Mouse (Mus musculus): Measurements from ENCODE around the gene Agbl4. TPM values are rescaled to one million over a fixed set of nuclear protein-coding genes. Genes with fewer than 3 reads are reported as not detected.

Agbl4 gene
- polyA plus RNA-seq, 1 experiment from 2014 or later, result 3.4 TPM

GRCm38 (mm10) chr4:111416126-111416525, 1018.7 kb downstream of the Agbl4 start:
- no peaks in the 10 kb centered on the region for H3K9me3 ChIP-seq (ENCODE audit: control insufficient read depth, low read length)
- H3K4me1 ChIP-seq (ENCODE audit: control insufficient read depth, insufficient read depth, low read length), result peaks cover 24% of the 10 kb centered on the region
- H3K9ac ChIP-seq (replicated peaks; ENCODE audit: low read depth, low read length), result peak overlapping the region; percentile 99
- ATAC-seq (ENCODE audit: low read depth), result no peak
- H3K27ac ChIP-seq (ENCODE audit: low read depth, low read length), result no peak overlapping the region
- H3K4me3 ChIP-seq (ENCODE audit: low read depth, low read length), result peak overlapping the region; percentile 96
- H3K36me3 ChIP-seq (ENCODE audit: control insufficient read depth, insufficient read depth, low read length), result no peaks in the 10 kb centered on the region
- H3K27me3 ChIP-seq (ENCODE audit: control insufficient read depth, insufficient read depth, low read length), result no peaks in the 10 kb centered on the region
- peak overlapping the region; percentile 89 for H3K4me2 ChIP-seq (ENCODE audit: low read depth, low read length)
- WGBS, result 80% methylated on average over 3 of the region's 3 CpGs

GRCm38 (mm10) chr4:111416551-111416950, 1019.1 kb downstream of the Agbl4 start:
- Histone ChIP-seq H3K4me2 (ENCODE audit: low read depth, low read length) (peak overlapping the region; percentile 89), H3K4me1 (ENCODE audit: control insufficient read depth, insufficient read depth, low read length) (peaks cover 24% of the 10 kb centered on the region), H3K4me3 (ENCODE audit: low read depth, low read length) (peak overlapping the region; percentile 96; the same call in 1 of the 2 replicates), H3K27ac (ENCODE audit: low read depth, low read length) (no peak overlapping the region), H3K9me3 (ENCODE audit: control insufficient read depth, low read length) (no peaks in the 10 kb centered on the region), H3K36me3 (ENCODE audit: control insufficient read depth, insufficient read depth, low read length) (no peaks in the 10 kb centered on the region), H3K9ac (replicated peaks; ENCODE audit: low read depth, low read length) (no peak overlapping the region), H3K27me3 (ENCODE audit: control insufficient read depth, insufficient read depth, low read length) (no peaks in the 10 kb centered on the region)
- ATAC-seq (ENCODE audit: low read depth), result no peak
- 74% methylated on average over 3 of the region's 3 CpGs for whole genome bisulfite sequencing

DNA sequence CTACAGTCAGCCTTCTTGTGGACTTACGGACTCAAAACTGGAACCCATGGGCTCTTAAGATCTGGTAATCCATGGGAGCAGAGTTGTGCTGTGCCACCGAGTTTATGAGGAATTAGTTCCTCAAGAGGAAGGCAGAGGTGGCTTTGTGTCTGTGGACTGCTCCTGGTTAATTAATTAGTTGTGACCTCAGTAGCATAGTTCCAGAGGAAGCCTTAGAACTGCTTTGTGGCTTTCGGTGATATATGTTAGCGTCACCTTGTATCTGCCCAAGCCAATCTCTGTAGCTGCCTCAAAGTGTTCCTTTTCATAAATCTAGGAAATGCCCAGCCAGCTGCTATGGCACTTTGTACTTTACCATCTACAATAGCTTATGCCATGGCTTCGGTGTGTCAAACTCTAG, 1020.3 kb downstream of the Agbl4 start:
- Histone ChIP-seq H3K27ac (ENCODE audit: low read depth, low read length) (no peak overlapping the region), H3K4me2 (ENCODE audit: low read depth, low read length) (0 out of 2 replicates have a peak overlapping the region, but pooled peaks have one; percentile 2), H3K36me3 (ENCODE audit: control insufficient read depth, insufficient read depth, low read length) (no peaks in the 10 kb centered on the region), H3K4me1 (ENCODE audit: control insufficient read depth, insufficient read depth, low read length) (peaks cover 24% of the 10 kb centered on the region), H3K4me3 (ENCODE audit: low read depth, low read length) (no peak overlapping the region), H3K9ac (replicated peaks; ENCODE audit: low read depth, low read length) (no peak overlapping the region), H3K9me3 (ENCODE audit: control insufficient read depth, low read length) (no peaks in the 10 kb centered on the region), H3K27me3 (ENCODE audit: control insufficient read depth, insufficient read depth, low read length) (no peaks in the 10 kb centered on the region)
- ATAC-seq (ENCODE audit: low read depth), result no peak
- WGBS, result 94% methylated on average over 5 of the region's 5 CpGs

DNA sequence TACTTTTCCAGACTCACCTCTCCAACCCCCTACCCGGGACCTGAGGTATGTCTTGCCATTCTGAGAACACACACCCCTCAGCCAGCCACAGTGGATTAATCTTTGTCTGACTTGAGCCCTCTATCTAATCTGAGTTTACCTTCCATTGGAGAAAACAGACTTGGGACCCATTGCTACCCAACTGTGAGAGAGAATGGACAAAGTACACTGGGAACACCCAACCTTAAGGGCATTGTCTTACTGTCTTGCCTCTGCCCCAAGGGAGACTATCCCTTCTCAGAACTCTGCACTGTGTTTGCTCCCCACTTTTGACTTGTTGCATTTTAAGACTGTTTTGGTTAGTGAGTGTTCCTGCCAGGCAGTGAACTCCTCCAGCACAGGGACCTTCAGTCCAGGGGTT, 1022.0 kb downstream of the Agbl4 start:
- ATAC-seq (ENCODE audit: low read depth), result no peak
- Histone ChIP-seq H3K4me1 (ENCODE audit: control insufficient read depth, insufficient read depth, low read length) (peaks cover 20% of the 10 kb centered on the region), H3K4me2 (ENCODE audit: low read depth, low read length) (no peak overlapping the region), H3K36me3 (ENCODE audit: control insufficient read depth, insufficient read depth, low read length) (no peaks in the 10 kb centered on the region), H3K27ac (ENCODE audit: low read depth, low read length) (no peak overlapping the region), H3K27me3 (ENCODE audit: control insufficient read depth, insufficient read depth, low read length) (no peaks in the 10 kb centered on the region), H3K4me3 (ENCODE audit: low read depth, low read length) (no peak overlapping the region), H3K9me3 (ENCODE audit: control insufficient read depth, low read length) (no peaks in the 10 kb centered on the region), H3K9ac (replicated peaks; ENCODE audit: low read depth, low read length) (no peak overlapping the region)
- WGBS, result 95% methylated on average over 1 of the region's 1 CpGs

DNA sequence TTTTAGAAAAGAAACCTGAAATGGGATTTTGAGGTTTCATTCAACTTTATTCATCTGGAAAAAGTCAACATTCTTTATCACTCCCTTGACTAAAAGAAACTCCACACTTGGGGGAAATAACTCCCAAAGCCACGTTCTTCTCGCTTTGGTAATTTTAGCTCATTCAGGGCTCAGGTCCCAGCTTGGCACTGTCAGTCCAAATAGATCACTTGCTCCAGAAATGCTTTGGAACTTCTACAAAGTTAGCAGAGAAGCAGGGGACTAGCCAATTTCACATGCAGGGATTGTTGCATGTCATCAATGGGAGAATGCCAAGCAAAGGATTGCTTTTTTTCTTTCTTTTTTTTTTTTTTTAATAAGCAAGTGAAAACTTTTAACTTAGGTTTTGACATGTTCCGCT, 1022.6 kb downstream of the Agbl4 start:
- no peak overlapping the region for H3K4me3 ChIP-seq (ENCODE audit: low read depth, low read length)
- no peaks in the 10 kb centered on the region for H3K36me3 ChIP-seq (ENCODE audit: control insufficient read depth, insufficient read depth, low read length)
- H3K27me3 ChIP-seq (ENCODE audit: control insufficient read depth, insufficient read depth, low read length), result no peaks in the 10 kb centered on the region
- H3K27ac ChIP-seq (ENCODE audit: low read depth, low read length), result no peak overlapping the region
- no peaks in the 10 kb centered on the region for H3K9me3 ChIP-seq (ENCODE audit: control insufficient read depth, low read length)
- H3K4me2 ChIP-seq (ENCODE audit: low read depth, low read length), result no peak overlapping the region
- no peak for ATAC-seq (ENCODE audit: low read depth)
- 74% methylated on average over 3 of the region's 3 CpGs for WGBS
- H3K9ac ChIP-seq (replicated peaks; ENCODE audit: low read depth, low read length), result no peak overlapping the region
- peaks cover 19% of the 10 kb centered on the region for H3K4me1 ChIP-seq (ENCODE audit: control insufficient read depth, insufficient read depth, low read length)

- H3K9ac ChIP-seq (replicated peaks; ENCODE audit: low read depth, low read length), result no peak overlapping the region
- ATAC-seq (ENCODE audit: low read depth), result no peak
- no peak overlapping the region for H3K4me2 ChIP-seq (ENCODE audit: low read depth, low read length)
- H3K36me3 ChIP-seq (ENCODE audit: control insufficient read depth, insufficient read depth, low read length), result no peaks in the 10 kb centered on the region
- H3K27me3 ChIP-seq (ENCODE audit: control insufficient read depth, insufficient read depth, low read length), result no peaks in the 10 kb centered on the region
- H3K9me3 ChIP-seq (ENCODE audit: control insufficient read depth, low read length), result no peaks in the 10 kb centered on the region
- H3K27ac ChIP-seq (ENCODE audit: low read depth, low read length), result no peak overlapping the region
- H3K4me3 ChIP-seq (ENCODE audit: low read depth, low read length), result no peak overlapping the region
- peaks cover 16% of the 10 kb centered on the region for H3K4me1 ChIP-seq (ENCODE audit: control insufficient read depth, insufficient read depth, low read length)
- WGBS, result 90% methylated on average over 4 of the region's 4 CpGs
Measured at GRCm38 (mm10) chr4:111420955-111421354, 1023.5 kb downstream of the Agbl4 start.

DNA sequence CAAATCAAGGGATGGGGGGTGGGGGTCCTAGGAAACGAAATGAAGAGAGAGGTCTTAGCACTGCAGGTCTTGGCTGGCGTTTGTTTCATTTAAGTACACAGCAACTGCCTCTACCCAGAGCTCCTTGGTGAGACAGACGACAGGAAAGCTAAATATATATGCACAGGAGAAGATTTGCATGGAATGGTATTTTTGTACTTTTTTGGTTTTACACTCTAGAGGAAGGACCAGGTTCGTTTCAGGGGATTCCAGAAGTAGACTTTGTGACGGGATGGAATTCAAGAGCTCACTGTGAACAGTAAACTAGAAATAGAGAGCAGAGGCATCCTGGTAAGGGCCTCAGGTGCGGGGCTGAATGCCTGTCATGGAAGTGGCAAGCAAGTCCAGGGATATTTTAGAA, 1024.3 kb downstream of the Agbl4 start:
- H3K36me3 ChIP-seq (ENCODE audit: control insufficient read depth, insufficient read depth, low read length), result no peaks in the 10 kb centered on the region
- no peak overlapping the region for H3K9ac ChIP-seq (replicated peaks; ENCODE audit: low read depth, low read length)
- no peaks in the 10 kb centered on the region for H3K27me3 ChIP-seq (ENCODE audit: control insufficient read depth, insufficient read depth, low read length)
- H3K4me1 ChIP-seq (ENCODE audit: control insufficient read depth, insufficient read depth, low read length), result peaks cover 8% of the 10 kb centered on the region
- H3K4me3 ChIP-seq (ENCODE audit: low read depth, low read length), result no peak overlapping the region
- no peak overlapping the region for H3K4me2 ChIP-seq (ENCODE audit: low read depth, low read length)
- ATAC-seq (ENCODE audit: low read depth), result no peak
- 93% methylated on average over 6 of the region's 6 CpGs for WGBS
- no peak overlapping the region for H3K27ac ChIP-seq (ENCODE audit: low read depth, low read length)
- no peaks in the 10 kb centered on the region for H3K9me3 ChIP-seq (ENCODE audit: control insufficient read depth, low read length)

- Histone ChIP-seq H3K27me3 (ENCODE audit: control insufficient read depth, insufficient read depth, low read length) (no peaks in the 10 kb centered on the region), H3K36me3 (ENCODE audit: control insufficient read depth, insufficient read depth, low read length) (no peaks in the 10 kb centered on the region), H3K9ac (replicated peaks; ENCODE audit: low read depth, low read length) (no peak overlapping the region), H3K9me3 (ENCODE audit: control insufficient read depth, low read length) (no peaks in the 10 kb centered on the region), H3K27ac (ENCODE audit: low read depth, low read length) (no peak overlapping the region), H3K4me2 (ENCODE audit: low read depth, low read length) (no peak overlapping the region), H3K4me1 (ENCODE audit: control insufficient read depth, insufficient read depth, low read length) (peaks cover under 1% of the 10 kb centered on the region; the same call in 1 of the 2 replicates), H3K4me3 (ENCODE audit: low read depth, low read length) (no peak overlapping the region)
- no peak for ATAC-seq (ENCODE audit: low read depth)
- 97% methylated on average over 1 of the region's 1 CpGs for whole genome bisulfite sequencing
Measured at GRCm38 (mm10) chr4:111424371-111424950, 1027.0 kb downstream of the Agbl4 start.

GRCm38 (mm10) chr4:111425170-111425569, 1027.7 kb downstream of the Agbl4 start:
- Histone ChIP-seq H3K9me3 (ENCODE audit: control insufficient read depth, low read length) (no peaks in the 10 kb centered on the region), H3K27me3 (ENCODE audit: control insufficient read depth, insufficient read depth, low read length) (no peaks in the 10 kb centered on the region), H3K9ac (replicated peaks; ENCODE audit: low read depth, low read length) (no peak overlapping the region), H3K4me1 (ENCODE audit: control insufficient read depth, insufficient read depth, low read length) (no peaks in the 10 kb centered on the region), H3K4me3 (ENCODE audit: low read depth, low read length) (no peak overlapping the region), H3K27ac (ENCODE audit: low read depth, low read length) (no peak overlapping the region), H3K4me2 (ENCODE audit: low read depth, low read length) (no peak overlapping the region), H3K36me3 (ENCODE audit: control insufficient read depth, insufficient read depth, low read length) (no peaks in the 10 kb centered on the region)
- no peak for ATAC-seq (ENCODE audit: low read depth)
- WGBS, result 77% methylated on average over 6 of the region's 6 CpGs
